Mouse (Mus musculus) midbrain, embryonic 10.5 days (tissue): ENCODE measurements around the gene Akap12. TPM values are rescaled to one million over a fixed set of nuclear protein-coding genes. Genes with fewer than 3 reads are reported as not detected.
A peak's percentile ranks its signal among the peaks of the same experiment; 100 is the strongest.

Experiments
- DNase-seq: peaks from one replicate; pipeline ENCODE4 v3.0.0-alpha.2; 2017; ENCODE audit warnings: low spot score
- H3K27ac ChIP-seq: fragments of 300-500 bp; sonication (generic); replicated peaks from 2 replicates; pipeline ENCODE4 v1.5.1; 2016; ENCODE audit warnings: mild to moderate bottlenecking
- H3K27me3 ChIP-seq: fragments of 300-500 bp; sonication (generic); 2 replicates; pipeline ENCODE4 v1.6.1; 2016; ENCODE audit warnings: low read depth, mild to moderate bottlenecking; ENCODE audit not compliant: poor library complexity, severe bottlenecking
- H3K36me3 ChIP-seq: fragments of 300-500 bp; sonication (generic); 2 replicates; pipeline ENCODE4 v1.6.1; 2016; ENCODE audit warnings: mild to moderate bottlenecking, moderate library complexity
- H3K4me1 ChIP-seq: fragments of 300-500 bp; sonication (generic); 2 replicates; pipeline ENCODE4 v1.6.1; 2016
- H3K4me3 ChIP-seq: fragments of 300-500 bp; sonication (generic); 2 replicates; pipeline ENCODE4 v1.5.1; 2016; ENCODE audit warnings: mild to moderate bottlenecking, moderate library complexity
- H3K9me3 ChIP-seq: fragments of 300-500 bp; sonication (generic); replicated peaks from 2 replicates; pipeline ENCODE4 v1.6.1; 2016; ENCODE audit warnings: mild to moderate bottlenecking
- WGBS: fragments of 180-500 bp; shearing (Covaris S2); methylation state at CpG from one replicate; pipeline ENCODE4 v1.1.7; 2016; 5-methylcytosine and 5-hydroxymethylcytosine counted together
- polyA plus RNA-seq: library from polyadenylated mRNA; unstranded; fragments of >200 nt; fragmentation: Nextera tagmentation; extraction: Ambion mirVana; gene quantifications from 2 replicates; pipeline ENCODE4 v1.2.1, GENCODE M21; 2016

Gene Akap12
- polyA plus RNA-seq, 1 experiment from 2014 or later: 30.9 TPM

GRCm38 (mm10) chr10:4341430-4341829 is 75.2 kb downstream of the Akap12 start:
- no peak overlapping the region for H3K27ac ChIP-seq
- peak; percentile 32 for DNase-seq

GRCm38 (mm10) chr10:4346489-4347135 is 80.4 kb downstream of the Akap12 start:
- Histone ChIP-seq H3K27me3 (no peaks in the 10 kb centered on the region), H3K4me1 (peaks cover 9% of the 10 kb centered on the region), H3K9me3 (no peaks in the 10 kb centered on the region), H3K4me3 (peak overlapping the region; percentile 51), H3K36me3 (no peaks in the 10 kb centered on the region), H3K27ac (peak overlapping the region; percentile 79)
- WGBS: 6% methylated on average over 28 of the region's 28 CpGs
- DNase-seq: peak; percentile 89

More at GRCm38 (mm10) chr10:4341430-4341829, 75.2 kb downstream of the Akap12 start:
- H3K4me1 ChIP-seq: peaks cover 6% of the 10 kb centered on the region
- H3K36me3 ChIP-seq: no peaks in the 10 kb centered on the region
- WGBS: 28% methylated on average over 2 of the region's 2 CpGs
- H3K27me3 ChIP-seq: no peaks in the 10 kb centered on the region
- no peak overlapping the region for H3K4me3 ChIP-seq
- no peaks in the 10 kb centered on the region for H3K9me3 ChIP-seq

GRCm38 (mm10) chr10:4347136-4347492 is 80.9 kb downstream of the Akap12 start:
- Histone ChIP-seq H3K36me3 (no peaks in the 10 kb centered on the region), H3K4me1 (peaks cover 9% of the 10 kb centered on the region), H3K9me3 (no peaks in the 10 kb centered on the region), H3K27ac (peak overlapping the region; percentile 79; the same call in 1 of the 2 replicates), H3K27me3 (no peaks in the 10 kb centered on the region), H3K4me3 (peak overlapping the region; percentile 51; the same call in 1 of the 2 replicates)
- WGBS: 76% methylated on average over 4 of the region's 4 CpGs
- no peak for DNase-seq

GRCm38 (mm10) chr10:4347591-4347990 is 81.4 kb downstream of the Akap12 start:
- no peak for DNase-seq
- Histone ChIP-seq H3K36me3 (no peaks in the 10 kb centered on the region), H3K27ac (no peak overlapping the region), H3K4me3 (no peak overlapping the region), H3K4me1 (peaks cover 9% of the 10 kb centered on the region), H3K9me3 (no peaks in the 10 kb centered on the region), H3K27me3 (no peaks in the 10 kb centered on the region)
- WGBS: 96% methylated on average over 14 of the region's 14 CpGs

- Histone ChIP-seq H3K4me1 (no peaks in the 10 kb centered on the region), H3K4me3 (no peak overlapping the region), H3K9me3 (no peaks in the 10 kb centered on the region), H3K27me3 (no peaks in the 10 kb centered on the region), H3K36me3 (peaks cover 30% of the 10 kb centered on the region), H3K27ac (no peak overlapping the region)
- DNase-seq: no peak
- 93% methylated on average over 38 of the region's 38 CpGs for WGBS
Observed at GRCm38 (mm10) chr10:4354371-4355260, 88.4 kb downstream of the Akap12 start.

GRCm38 (mm10) chr10:4355882-4356451 is 89.8 kb downstream of the Akap12 start:
- DNase-seq: no peak
- no peak overlapping the region for H3K27ac ChIP-seq
- H3K27me3 ChIP-seq: no peaks in the 10 kb centered on the region
- H3K4me3 ChIP-seq: no peak overlapping the region
- WGBS: 95% methylated on average over 19 of the region's 19 CpGs
- H3K9me3 ChIP-seq: no peaks in the 10 kb centered on the region
- H3K4me1 ChIP-seq: no peaks in the 10 kb centered on the region
- peaks cover 30% of the 10 kb centered on the region for H3K36me3 ChIP-seq

- DNase-seq: no peak
- Histone ChIP-seq H3K4me1 (no peaks in the 10 kb centered on the region), H3K27me3 (no peaks in the 10 kb centered on the region), H3K36me3 (peaks cover 30% of the 10 kb centered on the region), H3K4me3 (no peak overlapping the region), H3K27ac (no peak overlapping the region), H3K9me3 (no peaks in the 10 kb centered on the region)
- WGBS: 90% methylated on average over 5 of the region's 5 CpGs
Observed at GRCm38 (mm10) chr10:4356640-4357039, 90.5 kb downstream of the Akap12 start.

GRCm38 (mm10) chr10:4357435-4357834 is 91.3 kb downstream of the Akap12 start:
- DNase-seq: no peak
- H3K4me3 ChIP-seq: no peak overlapping the region
- H3K9me3 ChIP-seq: peaks cover 4% of the 10 kb centered on the region; the same call in 1 of the 2 replicates
- H3K4me1 ChIP-seq: no peaks in the 10 kb centered on the region
- H3K27ac ChIP-seq: no peak overlapping the region
- H3K27me3 ChIP-seq: no peaks in the 10 kb centered on the region
- 92% methylated on average over 10 of the region's 10 CpGs for WGBS
- H3K36me3 ChIP-seq: peaks cover 30% of the 10 kb centered on the region

GRCm38 (mm10) chr10:4364618-4365017 is 98.4 kb downstream of the Akap12 start:
- H3K27ac ChIP-seq: no peak overlapping the region
- H3K36me3 ChIP-seq: peaks cover 45% of the 10 kb centered on the region
- no peak for DNase-seq
- no peaks in the 10 kb centered on the region for H3K27me3 ChIP-seq
- no peak overlapping the region for H3K4me3 ChIP-seq
- H3K4me1 ChIP-seq: no peaks in the 10 kb centered on the region
- 95% methylated on average over 3 of the region's 3 CpGs for whole genome bisulfite sequencing
- H3K9me3 ChIP-seq: peaks cover 30% of the 10 kb centered on the region

- Histone ChIP-seq H3K4me1 (peaks cover 4% of the 10 kb centered on the region; the same call in 1 of the 2 replicates), H3K4me3 (no peak overlapping the region), H3K9me3 (peaks cover 15% of the 10 kb centered on the region), H3K36me3 (peaks cover 91% of the 10 kb centered on the region), H3K27me3 (no peaks in the 10 kb centered on the region), H3K27ac (no peak overlapping the region)
- 95% methylated on average over 11 of the region's 11 CpGs for WGBS
- DNase-seq: no peak
Observed at GRCm38 (mm10) chr10:4370105-4370504, 103.9 kb downstream of the Akap12 start.

- Histone ChIP-seq H3K27ac (no peak overlapping the region), H3K9me3 (peaks cover 15% of the 10 kb centered on the region), H3K36me3 (peaks cover 72% of the 10 kb centered on the region), H3K4me3 (no peak overlapping the region), H3K4me1 (peaks cover 11% of the 10 kb centered on the region), H3K27me3 (no peaks in the 10 kb centered on the region)
- 64% methylated on average over 5 of the region's 5 CpGs for WGBS
- no peak for DNase-seq
Observed at GRCm38 (mm10) chr10:4372011-4372410, 105.8 kb downstream of the Akap12 start.

- DNase-seq: no peak
- Histone ChIP-seq H3K4me3 (no peak overlapping the region), H3K4me1 (peaks cover 11% of the 10 kb centered on the region), H3K9me3 (peaks cover 6% of the 10 kb centered on the region), H3K27ac (no peak overlapping the region), H3K36me3 (peaks cover 57% of the 10 kb centered on the region), H3K27me3 (no peaks in the 10 kb centered on the region)
- 96% methylated on average over 4 of the region's 4 CpGs for WGBS
Observed at GRCm38 (mm10) chr10:4373558-4373957, 107.4 kb downstream of the Akap12 start.

- Histone ChIP-seq H3K27ac (no peak overlapping the region), H3K36me3 (peaks cover 50% of the 10 kb centered on the region), H3K27me3 (no peaks in the 10 kb centered on the region), H3K9me3 (no peaks in the 10 kb centered on the region), H3K4me1 (peaks cover 11% of the 10 kb centered on the region), H3K4me3 (no peak overlapping the region)
- WGBS: 92% methylated on average over 7 of the region's 7 CpGs
- DNase-seq: no peak
Observed at GRCm38 (mm10) chr10:4374239-4374638, 108.1 kb downstream of the Akap12 start.
